Mouse (Mus musculus) neural tube, embryonic 14.5 days (tissue): Measurements from ENCODE around the gene Ccdc27. TPM values are rescaled to one million over a fixed set of nuclear protein-coding genes. Genes with fewer than 3 reads are reported as not detected.

Source experiments
- ATAC-seq: fragments of 200-750 bp; cut with Nextera tagmentation; 2 replicates; pipeline ENCODE4 v1.8.0; 2017; ENCODE audit warnings: low read depth, mild to moderate bottlenecking, moderate TSS enrichment, moderate library complexity
- H3K27ac ChIP-seq: fragments of 300-500 bp; sonication (generic); 2 replicates; pipeline ENCODE4 v1.5.1; 2014; ENCODE audit warnings: low read depth, mild to moderate bottlenecking, control low read depth, low read length, moderate library complexity, mixed read lengths
- H3K27me3 ChIP-seq: fragments of 300-500 bp; sonication (generic); 2 replicates; pipeline ENCODE4 v1.6.1; 2014; ENCODE audit warnings: low read length; ENCODE audit not compliant: control insufficient read depth, insufficient read depth
- H3K36me3 ChIP-seq: fragments of 300-500 bp; sonication (generic); 2 replicates; pipeline ENCODE4 v1.6.1; 2014; ENCODE audit warnings: low read length, mixed read lengths; ENCODE audit not compliant: control insufficient read depth, insufficient read depth
- H3K4me1 ChIP-seq: fragments of 300-500 bp; sonication (generic); 2 replicates; pipeline ENCODE4 v1.6.1; 2014; ENCODE audit warnings: low read length; ENCODE audit not compliant: control insufficient read depth, insufficient read depth
- H3K4me2 ChIP-seq: fragments of 300-500 bp; sonication (generic); 2 replicates; pipeline ENCODE4 v1.6.1; 2014; ENCODE audit warnings: mild to moderate bottlenecking, low read depth, low read length, control low read depth
- H3K4me3 ChIP-seq: fragments of 300-500 bp; sonication (generic); 2 replicates; pipeline ENCODE4 v1.5.1; 2014; ENCODE audit warnings: low read depth, low read length, control low read depth, mixed read lengths
- H3K9ac ChIP-seq: fragments of 300-500 bp; sonication (generic); replicated peaks from 2 replicates; pipeline ENCODE4 v1.6.1; 2014; ENCODE audit warnings: low read depth, mild to moderate bottlenecking, control low read depth, low read length, mixed read lengths
- H3K9me3 ChIP-seq: fragments of 300-500 bp; sonication (generic); 2 replicates; pipeline ENCODE4 v1.6.1; 2016; ENCODE audit warnings: low read length; ENCODE audit not compliant: control insufficient read depth
- WGBS: fragments of 180-500 bp; shearing (Covaris S2); extraction: QIAGEN DNeasy Blood & Tissue Kit; methylation state at CpG from one replicate; pipeline ENCODE4 v1.1.7; 2014; 5-methylcytosine and 5-hydroxymethylcytosine counted together
- polyA plus RNA-seq: library from polyadenylated mRNA; unstranded; fragments of >200 nt; fragmentation: Nextera tagmentation; extraction: Ambion mirVana; gene quantifications from 2 replicates; pipeline ENCODE4 v1.2.1, GENCODE M21; 2014

Gene Ccdc27
- polyA plus RNA-seq, 1 experiment from 2014 or later = not detected

GRCm38 (mm10) chr4:154022844-154023243 lies 19.6 kb downstream of the Ccdc27 start:
- H3K27ac ChIP-seq = no peak overlapping the region
- ATAC-seq = no peak
- 40% methylated on average over 4 of the region's 4 CpGs for WGBS

GRCm38 (mm10) chr4:154022407-154022806 lies 20.1 kb downstream of the Ccdc27 start:
- Histone ChIP-seq H3K4me1 (peaks cover 12% of the 10 kb centered on the region; the same call in 1 of the 2 replicates), H3K27ac (no peak overlapping the region), H3K36me3 (peaks cover 38% of the 10 kb centered on the region), H3K9ac (no peak overlapping the region), H3K4me2 (no peak overlapping the region), H3K27me3 (0 out of 2 replicates have a peak, but pooled peaks cover 2% of the 10 kb centered on the region), H3K4me3 (no peak overlapping the region), H3K9me3 (no peaks in the 10 kb centered on the region)
- ATAC-seq = no peak
- 73% methylated on average over 4 of the region's 4 CpGs for WGBS

More at GRCm38 (mm10) chr4:154022844-154023243, 19.6 kb downstream of the Ccdc27 start:
- 0 out of 2 replicates have a peak, but pooled peaks cover 2% of the 10 kb centered on the region for H3K27me3 ChIP-seq
- no peaks in the 10 kb centered on the region for H3K9me3 ChIP-seq
- H3K4me3 ChIP-seq = no peak overlapping the region
- H3K36me3 ChIP-seq = peaks cover 37% of the 10 kb centered on the region
- no peak overlapping the region for H3K9ac ChIP-seq
- H3K4me1 ChIP-seq = peaks cover 12% of the 10 kb centered on the region; the same call in 1 of the 2 replicates
- H3K4me2 ChIP-seq = no peak overlapping the region

GRCm38 (mm10) chr4:154021432-154021831 lies 21.0 kb downstream of the Ccdc27 start:
- H3K4me2 ChIP-seq = no peak overlapping the region
- 92% methylated on average over 9 of the region's 9 CpGs for WGBS
- H3K27ac ChIP-seq = no peak overlapping the region
- H3K4me3 ChIP-seq = no peak overlapping the region
- H3K9ac ChIP-seq = no peak overlapping the region
- H3K4me1 ChIP-seq = peaks cover 12% of the 10 kb centered on the region; the same call in 1 of the 2 replicates
- no peak for ATAC-seq
- 0 out of 2 replicates have a peak, but pooled peaks cover 2% of the 10 kb centered on the region for H3K27me3 ChIP-seq
- H3K9me3 ChIP-seq = no peaks in the 10 kb centered on the region
- peaks cover 44% of the 10 kb centered on the region for H3K36me3 ChIP-seq

- no peak for ATAC-seq
- 0 out of 2 replicates have a peak, but pooled peaks cover 4% of the 10 kb centered on the region for H3K4me1 ChIP-seq
- H3K9me3 ChIP-seq = no peaks in the 10 kb centered on the region
- no peak overlapping the region for H3K4me3 ChIP-seq
- H3K27me3 ChIP-seq = no peaks in the 10 kb centered on the region
- no peak overlapping the region for H3K4me2 ChIP-seq
- H3K27ac ChIP-seq = no peak overlapping the region
- H3K36me3 ChIP-seq = peaks cover 57% of the 10 kb centered on the region
- WGBS = 74% methylated on average over 7 of the region's 7 CpGs
- H3K9ac ChIP-seq = no peak overlapping the region
Measured at GRCm38 (mm10) chr4:154019571-154019970, 22.9 kb downstream of the Ccdc27 start.

GRCm38 (mm10) chr4:154015476-154015875 lies 27.0 kb downstream of the Ccdc27 start:
- no peak overlapping the region for H3K4me3 ChIP-seq
- no peak for ATAC-seq
- no peak overlapping the region for H3K9ac ChIP-seq
- H3K36me3 ChIP-seq = peaks cover 43% of the 10 kb centered on the region
- 95% methylated on average over 11 of the region's 11 CpGs for WGBS
- no peaks in the 10 kb centered on the region for H3K27me3 ChIP-seq
- H3K9me3 ChIP-seq = no peaks in the 10 kb centered on the region
- H3K4me1 ChIP-seq = peaks cover 15% of the 10 kb centered on the region
- H3K27ac ChIP-seq = no peak overlapping the region
- no peak overlapping the region for H3K4me2 ChIP-seq

- Histone ChIP-seq H3K9ac (peak overlapping the region; percentile 82), H3K27me3 (no peaks in the 10 kb centered on the region), H3K9me3 (no peaks in the 10 kb centered on the region), H3K27ac (peak overlapping the region; percentile 44; the same call in 1 of the 2 replicates), H3K36me3 (peaks cover 17% of the 10 kb centered on the region), H3K4me2 (peak overlapping the region; percentile 99), H3K4me3 (peak overlapping the region; percentile 66), H3K4me1 (peaks cover 15% of the 10 kb centered on the region)
- WGBS = 2% methylated on average over 51 of the region's 55 CpGs
- ATAC-seq = no peak
Measured at GRCm38 (mm10) chr4:154012132-154012882, 30.2 kb downstream of the Ccdc27 start.

- H3K27ac ChIP-seq = peak within 1 kb of the TSS; percentile 44; the same call in 1 of the 2 replicates
- WGBS = 1% methylated on average over 59 of the region's 59 CpGs
- peak within 1 kb of the TSS; percentile 66 for H3K4me3 ChIP-seq
- ATAC-seq = peak; percentile 96
- peak within 1 kb of the TSS; percentile 82 for H3K9ac ChIP-seq
- H3K36me3 ChIP-seq = peaks cover 18% of the 10 kb centered on the region
- peaks cover 15% of the 10 kb centered on the region for H3K4me1 ChIP-seq
- H3K27me3 ChIP-seq = no peaks in the 10 kb centered on the region
- peak within 1 kb of the TSS; percentile 99 for H3K4me2 ChIP-seq
- H3K9me3 ChIP-seq = no peaks in the 10 kb centered on the region
Measured at GRCm38 (mm10) chr4:154011646-154012089, 30.8 kb downstream of the Ccdc27 start, which contains the start of gene Lrrc47. Gene Lrrc47, plus strand, starts transcription at chr4:154011731.

GRCm38 (mm10) chr4:154010907-154011645 lies 31.4 kb downstream of the Ccdc27 start:
- Histone ChIP-seq H3K36me3 (peaks cover 23% of the 10 kb centered on the region), H3K27me3 (no peaks in the 10 kb centered on the region), H3K27ac (0 out of 2 replicates have a peak overlapping the region, but pooled peaks have one; percentile 28), H3K4me2 (peak overlapping the region; percentile 99), H3K9me3 (no peaks in the 10 kb centered on the region), H3K4me3 (peak overlapping the region; percentile 66), H3K4me1 (peaks cover 15% of the 10 kb centered on the region), H3K9ac (peak overlapping the region; percentile 82)
- 30% methylated on average over 13 of the region's 13 CpGs for WGBS
- ATAC-seq = peak; percentile 70
